Comparison of ENCODE assay signal across 11 mouse cellular contexts in the genomic region with DNA sequence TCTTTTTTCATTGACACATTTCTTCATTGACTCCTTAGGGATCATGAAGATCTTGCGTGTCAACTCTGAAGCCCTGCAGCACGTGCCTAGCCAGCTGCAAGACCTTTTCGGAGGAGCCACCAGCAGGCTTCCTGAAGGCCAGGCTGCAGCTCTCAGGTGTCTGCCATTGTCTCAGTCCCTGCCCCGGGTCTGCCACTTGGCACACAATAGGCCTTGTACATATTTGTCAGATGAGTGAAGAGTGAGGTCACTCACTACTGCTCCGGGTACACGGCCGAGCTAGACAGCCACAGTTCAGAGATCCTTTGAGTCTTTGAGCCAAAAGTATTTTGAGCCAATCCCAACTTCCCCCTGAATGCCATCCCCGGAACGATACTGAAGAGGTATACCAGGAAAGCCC. TPM values are rescaled to one million over a fixed set of nuclear protein-coding genes. Genes with fewer than 3 reads are reported as not detected.
DNase-seq lines count a peak whose midpoint lies in the region; ATAC-seq and TF ChIP-seq lines count a peak whose summit lies in the region.
"Had no signal": no experiment of that assay in that cellular context is flagged by ENCODE, and none has a peak within 500 bp of the region (broad histone marks: within the 10 kb centered on the region; RNA-seq: fewer than 3 reads in every experiment).

No protein-coding gene starts in this region.

- no peaks in the 10 kb centered on the region for H3K27me3 ChIP-seq in heart, adult 2 months (ENCODE audit: control insufficient read depth, insufficient read depth, low read length)
- H3K27me3 ChIP-seq in ES-Bruce4 (ENCODE audit: control insufficient read depth, insufficient read depth, low read length, poor library complexity, severe bottlenecking): no peaks in the 10 kb centered on the region
- H3K27me3 ChIP-seq in heart, embryonic 16.5 days (ENCODE audit: control insufficient read depth, insufficient read depth, low read length): no peaks in the 10 kb centered on the region
- H3K27me3 ChIP-seq in kidney, embryonic 15.5 days: 0 out of 2 replicates have a peak, but pooled peaks cover 3% of the 10 kb centered on the region
- H3K27me3 ChIP-seq in forebrain, embryonic 11.5 days (ENCODE audit: control insufficient read depth, insufficient read depth, low read length): no peaks in the 10 kb centered on the region

- no peaks in the 10 kb centered on the region for H3K36me3 ChIP-seq in heart, adult 2 months (ENCODE audit: control insufficient read depth, insufficient read depth, low read length)
- H3K36me3 ChIP-seq in ES-Bruce4 (ENCODE audit: control insufficient read depth, insufficient read depth, low read length, poor library complexity, severe bottlenecking): no peaks in the 10 kb centered on the region
- H3K36me3 ChIP-seq in heart, embryonic 16.5 days (ENCODE audit: control insufficient read depth, insufficient read depth): no peaks in the 10 kb centered on the region
- H3K36me3 ChIP-seq in kidney, embryonic 15.5 days: no peaks in the 10 kb centered on the region
- H3K36me3 ChIP-seq in forebrain, embryonic 11.5 days (ENCODE audit: control insufficient read depth, insufficient read depth, low read length): no peaks in the 10 kb centered on the region

- peaks cover 19% of the 10 kb centered on the region for H3K4me1 ChIP-seq in heart, adult 2 months (ENCODE audit: control insufficient read depth, insufficient read depth, low read length)
- peaks cover 14% of the 10 kb centered on the region for H3K4me1 ChIP-seq in ES-Bruce4 (ENCODE audit: control insufficient read depth, insufficient read depth, low read length)
- H3K4me1 ChIP-seq in heart, embryonic 16.5 days (ENCODE audit: control insufficient read depth, insufficient read depth, low read length): peaks cover 44% of the 10 kb centered on the region
- H3K4me1 ChIP-seq in kidney, embryonic 15.5 days: peaks cover 33% of the 10 kb centered on the region
- H3K4me1 ChIP-seq in forebrain, embryonic 11.5 days (replicated peaks; ENCODE audit: control insufficient read depth, insufficient read depth, low read length): 0 out of 2 replicates have a peak, but pooled peaks cover 2% of the 10 kb centered on the region

- peak; percentile 53 to 55 for DNase-seq in heart, adult 2 months
- DNase-seq in heart, postnatal 36 days: no peak
- peak; percentile 50 to 59 for DNase-seq in adrenal gland, postnatal 36 days
- no peak for DNase-seq in kidney, adult 11 months
- DNase-seq in forebrain, embryonic 11.5 days (ENCODE audit: low spot score): no peak
- DNase-seq: cerebellum, adult 11-12 months; thymus, postnatal 25 days had no signal

- no peaks in the 10 kb centered on the region for H3K9me3 ChIP-seq in ES-Bruce4 (replicated peaks; ENCODE audit: control insufficient read depth, insufficient read depth, low read length, poor library complexity, severe bottlenecking)
- no peaks in the 10 kb centered on the region for H3K9me3 ChIP-seq in heart, embryonic 16.5 days (replicated peaks; ENCODE audit: control insufficient read depth, low read length)
- no peaks in the 10 kb centered on the region for H3K9me3 ChIP-seq in kidney, embryonic 15.5 days (replicated peaks)
- no peaks in the 10 kb centered on the region for H3K9me3 ChIP-seq in forebrain, embryonic 11.5 days (ENCODE audit: control insufficient read depth, low read length)

- TF ChIP-seq POLR2A in heart, adult 2 months (IDR thresholded peaks at IDR 0.05; ENCODE audit: insufficient read depth, low read depth, low read length): no peak
- TF ChIP-seq POLR2A in ES-Bruce4 (IDR thresholded peaks at IDR 0.05; ENCODE audit: insufficient read depth, low read length): no peak

- peak overlapping the region; percentile 30 for H3K27ac ChIP-seq in heart, adult 2 months
- peak overlapping the region; percentile 93 for H3K27ac ChIP-seq in ES-Bruce4 (ENCODE audit: insufficient read depth, low read length)
- H3K27ac ChIP-seq in heart, embryonic 16.5 days (ENCODE audit: low read length): peak overlapping the region; percentile 87
- no peak overlapping the region for H3K27ac ChIP-seq in kidney, embryonic 15.5 days
- no peak overlapping the region for H3K27ac ChIP-seq in forebrain, embryonic 11.5 days (ENCODE audit: low read depth, low read length)

- no peak for TF ChIP-seq CTCF in heart, adult 2 months (IDR thresholded peaks at IDR 0.05)
- TF ChIP-seq CTCF in ES-Bruce4 (IDR thresholded peaks at IDR 0.05; ENCODE audit: low read depth, low read length): no peak

- intact Hi-C loops in heart, adult 2 months (cut with DNase I): loop anchor here (5.0 kb wide), 1 partner anchor 36 kb away; no protein-coding TSS in a partner anchor
- intact Hi-C loops in heart, postnatal 36 days (cut with DNase I): no loop called here

- TF ChIP-seq EP300 in heart, adult 2 months (IDR thresholded peaks at IDR 0.05; ENCODE audit: insufficient read depth, low read depth, low read length): no peak
- no peak for TF ChIP-seq EP300 in ES-Bruce4 (IDR thresholded peaks at IDR 0.05; ENCODE audit: insufficient read depth, low read depth, low read length)

- 24% methylated on average over 9 of the region's 9 CpGs for WGBS in heart, adult 2 months
- WGBS in heart, embryonic 16.5 days: 24% methylated on average over 9 of the region's 9 CpGs
- 68% methylated on average over 9 of the region's 9 CpGs for WGBS in kidney, embryonic 15.5 days
- WGBS in forebrain, embryonic 11.5 days: 58% methylated on average over 9 of the region's 9 CpGs

- no peaks in the 10 kb centered on the region for H3K79me2 ChIP-seq in heart, adult 2 months (replicated peaks; ENCODE audit: control insufficient read depth, insufficient read depth, low read length)

- H3K4me2 ChIP-seq in heart, embryonic 16.5 days (ENCODE audit: low read depth, low read length): no peak overlapping the region
- no peak overlapping the region for H3K4me2 ChIP-seq in kidney, embryonic 15.5 days
- no peak overlapping the region for H3K4me2 ChIP-seq in forebrain, embryonic 11.5 days (ENCODE audit: low read depth, low read length, severe bottlenecking)
- H3K4me2 ChIP-seq: liver, embryonic 11.5 days had no signal

- H3K4me3 ChIP-seq in heart, adult 2 months: no peak overlapping the region
- no peak overlapping the region for H3K4me3 ChIP-seq in ES-Bruce4 (ENCODE audit: low read depth, low read length)
- no peak overlapping the region for H3K4me3 ChIP-seq in heart, embryonic 16.5 days (ENCODE audit: low read length)
- H3K4me3 ChIP-seq in kidney, embryonic 15.5 days (replicated peaks): no peak overlapping the region
- H3K4me3 ChIP-seq in forebrain, embryonic 11.5 days (ENCODE audit: low read depth, low read length): no peak overlapping the region

- ATAC-seq in heart, embryonic 16.5 days (replicated peaks; ENCODE audit: extremely low read depth, insufficient read depth, low FRiP score): peak; percentile 54; the same call in 1 of the 2 replicates
- ATAC-seq in kidney, embryonic 15.5 days (replicated peaks; ENCODE audit: low FRiP score): no peak
- ATAC-seq in forebrain, embryonic 11.5 days (replicated peaks; ENCODE audit: low FRiP score): no peak

- no peak overlapping the region for H3K9ac ChIP-seq in heart, adult 2 months (ENCODE audit: low read depth, low read length)
- no peak overlapping the region for H3K9ac ChIP-seq in ES-Bruce4 (ENCODE audit: low read depth, poor library complexity, severe bottlenecking)
- H3K9ac ChIP-seq in heart, embryonic 16.5 days (ENCODE audit: low read length): peak overlapping the region; percentile 70
- no peak overlapping the region for H3K9ac ChIP-seq in kidney, embryonic 15.5 days
- H3K9ac ChIP-seq in forebrain, embryonic 11.5 days (ENCODE audit: low read length): no peak overlapping the region

RNA-seq across cellular contexts. Expression of a gene that starts 45.7 kb away (rescaled TPM):
- under 1 TPM; 0.21 to 0.36 TPM for total RNA-seq in heart, adult 2 months (2021)
- polyA plus RNA-seq in heart, adult 2 months (2012; rRNA removed): 1.5 TPM in 2 replicates
- under 1 TPM; 0.16 to 0.50 TPM for total RNA-seq in heart, postnatal 36 days (2021)
- polyA plus RNA-seq in ES-Bruce4 (2011; ENCODE audit: insufficient read depth, insufficient read length, low read depth, missing spikeins): 12.1 and 13.3 TPM in 2 replicates
- under 1 TPM; 0.10 to 0.56 TPM for total RNA-seq in adrenal gland, postnatal 36 days (2021)
- polyA plus RNA-seq in heart, embryonic 16.5 days (2015; fragmentation: Nextera tagmentation; extraction: Ambion mirVana): 0.15 and 0.20 TPM in 2 replicates
- polyA plus RNA-seq in kidney, embryonic 15.5 days (2015; fragmentation: Nextera tagmentation; extraction: Ambion mirVana): 0.08 and 0.22 TPM in 2 replicates
- polyA plus RNA-seq in forebrain, embryonic 11.5 days (2014; fragmentation: Nextera tagmentation; extraction: Ambion mirVana): not detected in 2 replicates
- polyA plus RNA-seq: liver, embryonic 11.5 days had no signal

Comparison
In these comparisons a context has a peak if more than half of its experiments do, and no peak if none do; other contexts are left out.
1. DNase-seq: peak in heart, adult 2 months (2 of 2) and adrenal gland, postnatal 36 days (2 of 2); none in heart, postnatal 36 days (0 of 2), kidney, adult 11 months (single experiment) and forebrain, embryonic 11.5 days (single experiment).
2. H3K27ac ChIP-seq: peak in heart, adult 2 months (single experiment), ES-Bruce4 (single experiment) and heart, embryonic 16.5 days (single experiment); none in kidney, embryonic 15.5 days (single experiment) and forebrain, embryonic 11.5 days (single experiment).